Mouse (Mus musculus) heart, postnatal 25 days (tissue): Measurements from ENCODE around the gene Sik3. TPM values are rescaled to one million over a fixed set of nuclear protein-coding genes. Genes with fewer than 3 reads are reported as not detected.

Source experiments
- DNase-seq: peaks from one replicate; pipeline ENCODE4 v3.0.0; 2022; ENCODE audit warnings: low spot score
- intact Hi-C: fragments of 180-260 bp; cut with DNase I; formaldehyde crosslinking; loops from one replicate; pipeline ENCODE4 v1.15.1; 2025
- total RNA-seq, 2 experiments: library from RNA; stranded (reverse); gene quantifications; 2 replicates each; pipeline ENCODE4 v1.2.3; 2021

The Sik3 gene
- total RNA-seq, 2 experiments from 2014 or later: 65.6 to 67.2 TPM

DNA sequence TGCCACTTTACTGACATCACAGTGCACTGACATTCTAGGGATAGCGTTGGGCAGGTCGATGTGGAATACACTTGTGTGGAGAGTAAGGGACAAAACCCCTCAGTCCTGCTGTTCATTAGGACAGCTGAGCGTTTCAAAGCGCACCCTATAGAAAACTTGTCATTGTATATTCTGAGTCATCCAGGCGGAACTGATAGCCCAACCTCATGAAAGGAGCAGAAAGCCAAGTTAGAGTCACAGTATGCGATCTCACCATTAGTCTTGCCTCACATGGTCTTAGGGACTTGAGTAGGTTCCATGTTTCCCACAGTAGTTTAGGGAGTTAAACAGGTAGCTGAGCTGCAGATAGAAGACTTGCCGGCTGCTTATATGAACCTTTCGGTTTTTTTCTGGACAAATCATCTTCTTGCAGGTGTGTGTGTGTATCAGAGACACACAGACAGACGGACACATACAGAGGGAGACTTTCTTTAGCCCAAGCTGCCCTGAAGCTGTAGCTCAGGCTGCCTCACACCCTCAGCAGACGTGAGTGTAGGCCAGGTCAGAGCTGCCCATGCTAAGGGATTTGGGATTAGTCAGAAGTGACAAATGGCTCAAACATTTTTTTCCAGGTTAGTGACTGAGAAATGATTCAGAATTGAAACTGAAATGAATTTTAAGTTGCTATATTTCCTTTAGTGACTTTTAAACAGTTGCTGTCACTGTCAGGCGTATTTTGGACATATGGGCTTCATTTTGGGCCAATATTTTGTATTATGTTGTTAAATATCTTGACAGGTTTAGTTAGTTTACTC is 34.3 kb downstream of the Sik3 start:
- DNase-seq: no peak
- intact Hi-C loops: no loop called here

DNA sequence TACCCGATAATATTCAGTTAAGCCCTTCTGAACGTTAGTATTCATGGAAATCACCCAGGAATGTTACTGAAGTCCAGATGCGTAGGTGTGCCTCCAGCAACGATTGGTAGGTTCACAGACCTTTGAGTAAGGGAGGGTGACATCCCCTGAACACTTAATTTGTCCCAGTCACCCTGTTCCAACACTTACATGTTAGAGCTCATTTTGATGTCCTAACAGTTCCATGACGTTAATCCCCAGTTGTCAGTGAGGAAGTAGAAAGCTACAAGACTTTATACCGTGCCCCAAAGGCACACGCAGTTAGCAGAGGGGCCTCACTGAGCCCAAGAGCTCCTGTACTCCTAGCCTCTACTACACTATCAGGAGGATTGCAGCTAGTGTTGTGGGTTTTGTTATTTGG is 36.9 kb downstream of the Sik3 start:
- no peak for DNase-seq
- intact Hi-C loops: no loop called here

DNA sequence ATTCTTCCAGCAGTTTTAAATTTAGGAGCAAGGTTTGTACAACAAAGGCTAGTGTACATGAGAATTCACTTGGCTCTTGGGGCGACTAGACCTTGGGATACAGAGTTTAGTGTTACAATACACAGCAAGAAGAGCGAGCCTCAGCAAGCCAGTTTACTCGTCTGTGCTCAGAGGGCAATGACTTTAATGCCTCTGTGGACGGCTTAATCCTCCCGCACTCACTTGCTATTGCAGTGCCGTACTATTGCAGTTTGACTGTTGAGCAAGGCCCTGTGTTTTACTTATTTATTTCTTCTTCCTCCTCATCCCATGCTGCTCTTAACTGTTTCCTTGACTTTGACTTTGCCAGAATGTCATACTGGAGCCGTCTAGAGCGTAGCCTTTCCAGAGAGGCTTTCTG is 37.6 kb downstream of the Sik3 start:
- intact Hi-C loops: no loop called here

DNA sequence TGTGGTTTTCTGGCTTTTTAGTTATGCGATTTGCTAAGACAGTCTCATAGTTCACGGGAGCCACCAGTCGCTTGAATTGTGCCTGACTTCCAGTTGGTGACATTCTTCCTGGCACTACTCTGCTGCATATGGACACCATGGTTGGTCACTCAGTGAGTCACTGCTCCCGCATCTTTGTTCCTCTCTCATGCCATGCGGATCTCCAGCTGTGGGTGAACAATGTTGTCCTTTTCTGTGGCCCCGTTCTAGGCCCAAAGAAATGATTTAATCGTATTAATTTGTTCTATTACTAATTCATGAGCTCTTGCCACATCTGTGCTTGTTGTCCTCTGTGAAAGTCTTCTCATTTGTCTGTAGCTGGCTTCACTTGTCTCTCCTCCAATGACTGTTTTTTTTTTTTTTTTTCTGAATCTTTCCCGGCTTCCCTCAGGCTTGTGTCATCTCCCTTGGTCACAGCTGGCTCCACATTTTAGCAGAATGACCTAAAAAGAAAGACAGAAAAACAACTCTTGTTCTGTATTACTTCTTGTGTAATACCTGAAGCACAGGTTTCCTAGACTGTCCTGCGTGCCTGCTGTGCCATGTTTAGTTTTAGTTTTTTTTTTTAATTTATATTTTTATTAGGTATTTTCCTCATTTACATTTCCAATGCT is 40.5 kb downstream of the Sik3 start:
- DNase-seq: no peak
- intact Hi-C loops: no loop called here

More for the DNA sequence above, 37.6 kb downstream of the Sik3 start:
- no peak for DNase-seq

DNA sequence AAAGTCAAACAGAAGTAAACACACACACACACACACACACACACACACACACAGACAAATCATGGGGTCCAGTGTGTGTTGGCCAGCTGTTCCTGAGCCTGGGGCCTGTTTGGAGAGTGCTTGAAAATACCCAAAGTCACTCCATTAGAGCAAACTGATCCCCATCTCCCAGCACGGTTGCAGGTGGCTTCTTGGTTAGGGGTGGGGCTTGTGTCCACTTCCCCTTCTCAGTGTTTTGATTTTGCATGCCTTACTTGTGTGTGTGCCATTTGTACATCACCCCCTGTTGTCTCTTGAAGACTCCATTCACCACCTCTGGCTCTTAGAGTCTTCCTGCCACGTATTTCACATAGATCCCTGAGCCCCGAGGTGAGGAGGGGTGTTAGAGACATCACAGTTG is 45.4 kb downstream of the Sik3 start:
- intact Hi-C loops: no loop called here
- DNase-seq: no peak

DNA sequence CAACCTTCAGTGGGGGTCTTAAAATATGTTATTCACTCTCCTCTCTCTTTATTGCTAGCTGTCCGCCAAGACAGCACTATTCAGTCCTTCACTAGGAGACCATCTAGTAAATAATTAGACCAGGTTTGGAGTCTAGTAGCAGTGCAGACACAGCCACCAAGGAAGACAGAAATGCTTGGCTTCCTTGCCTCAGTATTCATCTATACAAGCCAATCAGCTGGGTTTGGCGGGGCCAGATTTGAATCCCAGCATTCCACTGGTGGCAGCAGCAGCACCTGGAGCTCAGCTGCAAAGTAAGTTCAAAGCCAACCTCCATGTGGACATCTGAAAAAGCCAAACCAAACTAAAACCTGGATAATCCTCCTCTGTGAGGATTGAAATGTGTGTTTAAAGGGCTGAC is 47.6 kb downstream of the Sik3 start:
- no peak for DNase-seq
- intact Hi-C loops: no loop called here

DNA sequence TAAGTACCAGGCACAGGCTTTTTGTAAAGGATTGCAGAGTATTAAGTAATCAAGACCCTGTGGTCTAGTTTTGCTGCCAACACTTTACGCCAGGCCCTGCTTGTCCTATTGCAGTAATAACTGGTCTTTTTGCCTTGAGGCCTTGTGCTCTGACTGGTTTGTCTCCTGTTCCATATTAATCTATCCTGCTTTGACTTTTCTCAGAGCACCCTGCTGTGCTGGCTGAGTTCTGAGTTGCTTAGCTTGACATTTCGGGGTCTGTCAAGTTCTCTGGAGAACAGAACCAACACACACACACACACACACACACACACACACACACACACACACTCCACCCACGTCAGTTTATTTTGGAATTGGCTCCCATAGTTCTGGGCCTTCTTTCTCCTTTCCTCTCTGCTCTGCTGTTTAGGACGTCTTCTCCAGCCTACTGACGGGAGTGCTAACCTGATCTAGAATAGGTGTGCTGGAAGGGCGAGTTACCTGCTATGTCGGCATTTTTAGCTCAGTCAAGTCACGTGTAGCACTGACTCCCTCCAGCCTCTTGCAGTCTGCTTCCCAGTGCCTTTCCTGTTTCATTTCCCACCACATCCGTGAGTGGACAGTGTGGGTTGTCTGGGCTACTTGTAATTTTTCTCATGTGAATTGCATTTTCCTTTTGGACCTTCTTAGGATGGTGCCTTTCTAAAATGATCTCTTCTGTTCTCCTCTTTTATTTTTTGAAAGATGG is 49.2 kb downstream of the Sik3 start:
- peak; percentile 14 for DNase-seq
- intact Hi-C loops: no loop called here

DNA sequence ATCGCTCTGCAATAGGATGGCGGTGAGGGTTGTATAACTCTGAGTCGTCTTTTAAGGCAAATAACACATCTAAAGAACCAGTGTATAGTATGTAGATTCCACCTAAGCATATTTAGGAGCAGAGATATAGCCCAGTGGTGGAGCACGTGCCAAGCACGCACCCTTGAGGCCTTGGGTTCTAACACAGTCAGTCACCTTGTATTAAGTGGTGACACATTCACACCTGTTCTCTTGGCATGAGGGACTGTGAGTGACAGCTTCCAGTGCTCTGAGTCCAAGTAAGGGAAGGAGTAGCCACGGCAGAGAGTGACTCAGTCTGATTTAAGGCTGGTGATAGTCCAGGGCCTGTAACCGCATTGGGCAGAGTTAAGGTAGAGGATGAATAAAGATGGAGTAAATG is 51.7 kb downstream of the Sik3 start:
- DNase-seq: no peak
- intact Hi-C loops: no loop called here

DNA sequence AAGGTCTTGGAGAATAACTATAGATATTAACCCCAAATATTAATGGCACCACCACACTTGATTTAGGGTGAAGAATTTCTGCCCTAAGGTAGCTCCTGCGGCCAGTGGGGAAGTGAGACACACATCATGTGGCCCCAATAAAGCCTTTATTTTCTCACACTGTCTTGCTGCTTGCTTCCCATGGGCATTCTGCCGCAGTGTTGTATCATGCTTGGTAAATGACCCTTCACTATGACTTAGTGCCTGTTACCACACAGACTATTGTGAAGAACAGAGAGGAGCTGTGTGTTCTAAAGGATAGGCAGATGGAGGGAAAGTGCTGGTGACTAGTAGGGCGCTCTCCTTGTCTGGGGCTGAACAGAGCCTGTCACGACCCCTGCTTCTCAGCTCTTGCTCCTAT is 54.1 kb downstream of the Sik3 start:
- DNase-seq: no peak
- intact Hi-C loops: no loop called here

DNA sequence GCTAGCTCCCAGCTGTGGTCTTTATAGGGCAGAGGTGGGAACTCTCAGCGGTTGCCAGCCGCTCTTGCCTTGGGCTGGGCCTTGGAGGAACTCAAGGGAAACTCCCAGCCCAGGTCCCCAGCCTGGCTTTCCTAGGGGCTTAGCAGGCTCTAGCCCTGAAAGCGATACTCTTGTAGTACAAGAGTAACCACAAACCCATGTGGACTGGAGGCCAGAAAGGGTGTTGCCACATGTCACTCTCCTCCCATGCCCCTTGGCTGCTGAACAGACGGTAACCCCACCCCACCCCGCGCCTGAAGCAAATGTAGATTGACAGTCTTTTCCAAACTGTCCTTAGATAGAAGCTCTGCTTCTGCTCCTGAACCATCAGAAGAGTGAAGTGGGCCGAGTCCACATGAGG is 55.1 kb downstream of the Sik3 start:
- no peak for DNase-seq
- intact Hi-C loops: no loop called here

DNA sequence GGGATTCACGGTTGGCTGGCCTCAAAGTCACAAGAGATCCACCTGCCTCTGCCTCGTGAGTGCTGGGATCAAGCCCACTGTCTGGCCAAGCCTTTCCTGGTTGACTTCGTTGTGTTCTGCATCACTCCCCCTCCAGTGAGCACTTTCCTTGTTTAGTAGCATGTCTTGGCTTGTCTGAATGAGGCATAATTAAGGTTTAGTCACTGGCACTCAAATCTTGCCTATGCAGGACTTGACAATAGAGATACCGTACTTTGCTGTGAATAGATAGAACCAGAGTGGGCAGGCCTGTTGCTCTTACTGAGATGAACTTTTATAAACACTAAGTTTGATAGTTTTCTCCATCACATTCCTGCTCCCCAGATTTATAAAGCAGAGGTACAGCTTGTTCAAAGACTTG is 56.4 kb downstream of the Sik3 start:
- DNase-seq: no peak
- intact Hi-C loops: no loop called here

DNA sequence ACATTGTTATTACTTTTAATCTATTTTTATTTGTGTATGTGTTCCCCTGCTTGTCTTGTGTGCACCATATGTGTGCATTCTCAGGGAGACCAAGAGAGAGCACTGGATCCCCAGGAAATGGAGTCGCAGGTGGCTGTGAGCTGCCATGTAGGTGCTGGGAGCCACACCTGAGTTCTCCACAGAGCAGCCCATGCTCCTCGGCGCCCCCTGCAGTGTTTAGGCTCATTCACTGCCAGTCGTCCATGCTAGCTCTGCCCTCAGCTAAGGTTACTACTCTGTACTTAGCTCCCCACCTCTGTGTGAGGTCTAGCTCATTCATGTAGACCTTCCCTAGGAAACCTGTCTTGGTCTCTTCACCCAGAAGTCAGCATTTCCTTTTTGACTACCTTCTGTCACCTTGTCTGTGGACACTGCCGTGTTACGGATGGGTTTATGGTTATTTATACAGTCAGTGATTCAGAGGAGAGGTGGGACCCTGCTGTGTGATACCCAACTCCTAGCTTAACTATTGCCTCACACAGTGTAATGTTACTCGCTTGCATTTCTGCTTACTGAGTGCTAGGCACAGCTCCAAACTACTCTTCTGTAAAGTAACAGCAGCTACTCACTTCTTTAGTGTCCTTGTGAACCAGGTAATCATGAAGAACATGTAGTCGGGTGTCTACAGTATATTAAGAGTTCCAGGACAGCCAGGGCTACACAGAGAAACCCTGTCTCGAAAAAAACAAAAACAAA is 59.6 kb downstream of the Sik3 start:
- DNase-seq: no peak
- intact Hi-C loops: no loop called here

DNA sequence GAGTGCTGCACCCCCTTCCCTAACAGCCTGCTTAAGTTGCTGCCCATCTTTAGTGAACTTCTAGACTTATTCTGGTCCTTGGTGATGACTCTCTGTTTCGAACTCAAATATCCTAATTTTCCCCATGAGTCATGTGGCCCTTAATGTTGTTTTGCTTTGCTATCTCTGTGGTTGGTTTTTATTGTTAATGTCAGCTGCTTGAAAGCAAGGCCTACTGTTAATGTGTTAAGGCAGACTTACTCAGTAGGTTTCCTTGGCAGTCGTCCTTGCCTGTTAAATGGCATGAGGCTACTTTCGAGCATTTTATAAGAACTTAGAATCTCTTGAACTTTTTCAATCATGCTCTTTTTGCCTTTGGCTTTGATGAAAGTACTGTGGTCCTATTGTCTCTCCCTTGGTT is 60.8 kb downstream of the Sik3 start:
- intact Hi-C loops: no loop called here

DNA sequence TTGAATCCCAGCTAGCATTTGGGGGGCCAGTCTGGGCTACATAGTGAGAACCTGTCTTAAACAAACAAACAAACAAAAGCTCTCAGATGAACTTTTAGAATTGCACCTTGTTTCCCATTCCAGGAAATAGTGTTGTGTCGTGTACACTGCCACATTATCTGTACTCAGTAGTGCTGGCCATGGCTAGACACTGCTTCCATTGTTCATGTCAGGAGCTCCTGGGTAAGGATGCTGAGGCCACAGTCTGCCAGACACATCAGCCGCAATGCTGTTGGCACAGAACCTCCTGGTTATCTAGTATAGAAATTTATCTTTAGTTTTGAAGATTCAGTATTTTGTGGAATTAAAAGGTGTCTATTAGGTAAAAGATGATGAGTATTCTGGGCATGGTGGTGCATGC is 63.0 kb downstream of the Sik3 start:
- intact Hi-C loops: no loop called here

More for the DNA sequence above, 60.8 kb downstream of the Sik3 start:
- DNase-seq: no peak

DNA sequence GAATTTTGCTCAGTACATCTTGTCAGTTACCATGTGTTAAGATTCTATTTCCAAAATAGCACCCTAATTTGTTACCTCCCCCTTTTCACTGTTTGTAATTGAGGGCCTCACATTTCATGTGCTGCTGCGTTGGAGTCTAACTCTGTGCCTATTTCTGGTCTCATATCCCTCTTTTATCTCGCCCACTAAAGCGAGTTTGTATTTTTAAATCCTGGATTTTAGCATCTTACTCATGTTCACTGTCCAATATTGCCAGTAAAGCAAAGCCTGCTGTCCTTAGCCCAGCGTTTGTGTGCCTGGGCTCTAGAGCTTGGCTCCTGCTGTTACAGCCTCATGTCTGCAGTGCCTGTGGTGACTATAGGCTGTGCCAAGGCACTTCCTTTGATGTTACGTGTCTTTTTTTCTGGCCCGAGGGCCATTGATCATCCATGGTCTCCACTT is 69.8 kb downstream of the Sik3 start:
- intact Hi-C loops: loop anchor here (5.0 kb wide), 1 partner anchor 45 kb away; no protein-coding TSS in a partner anchor
- no peak for DNase-seq

More for the DNA sequence above, 63.0 kb downstream of the Sik3 start:
- DNase-seq: no peak

DNA sequence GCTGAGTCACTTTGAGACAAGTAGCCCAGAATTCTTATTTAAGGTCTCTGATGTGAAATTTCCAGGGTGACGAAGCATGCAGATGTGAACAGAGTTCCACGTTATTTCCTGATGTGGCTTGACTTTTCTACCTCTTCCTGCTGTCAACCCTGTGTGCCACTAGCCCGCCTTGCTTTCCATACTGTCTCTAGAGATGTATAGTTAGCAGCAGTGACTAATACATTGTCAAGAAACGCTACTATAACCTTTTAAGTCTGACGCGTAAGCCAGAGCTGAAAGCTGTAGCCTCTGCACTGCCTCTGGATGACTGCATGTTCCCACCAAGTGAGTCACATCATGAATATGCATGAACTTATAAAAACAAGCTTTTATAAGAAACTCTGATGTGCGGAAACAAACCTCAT is 70.9 kb downstream of the Sik3 start:
- no peak for DNase-seq
- intact Hi-C loops: loop anchor here (5.0 kb wide), 1 partner anchor 46 kb away; no protein-coding TSS in a partner anchor

DNA sequence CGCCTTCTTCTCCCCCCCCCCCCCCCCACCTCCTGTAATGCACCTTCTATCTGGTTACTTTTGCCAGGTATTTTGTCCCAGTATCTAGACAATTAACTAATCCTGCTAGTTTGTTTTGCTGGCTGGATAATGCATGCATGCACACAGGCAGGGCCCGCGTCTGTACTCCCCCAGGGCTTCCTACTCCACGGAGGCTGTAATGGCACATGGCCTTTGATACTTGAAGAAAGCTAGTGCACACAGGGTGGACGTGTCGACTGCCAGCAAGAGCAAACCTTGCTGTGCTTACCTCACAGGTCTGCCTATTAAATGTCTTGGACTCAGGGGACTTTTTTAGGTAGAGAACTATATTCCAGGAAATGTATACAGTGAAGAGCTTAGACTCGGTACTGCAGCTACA is 73.3 kb downstream of the Sik3 start:
- intact Hi-C loops: no loop called here
- no peak for DNase-seq

DNA sequence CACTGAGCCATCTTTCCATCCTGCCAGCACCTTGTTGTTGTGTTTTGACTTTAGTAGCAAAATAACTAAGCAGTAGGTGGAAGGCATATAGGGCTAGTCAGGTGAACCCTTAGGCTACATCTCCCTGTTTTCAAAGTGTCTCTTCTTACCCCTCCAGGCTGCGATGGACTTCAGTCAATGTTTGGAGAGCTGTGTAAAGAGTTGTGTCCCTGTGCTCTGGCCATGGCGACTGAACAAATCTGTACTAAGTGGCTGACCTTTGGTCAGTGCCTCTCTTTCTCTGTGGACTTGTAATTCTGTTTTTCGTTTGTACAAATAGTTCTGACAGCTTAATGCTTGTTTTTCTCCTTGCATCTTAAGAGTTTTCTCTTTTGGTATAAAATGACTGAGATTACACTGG is 74.2 kb downstream of the Sik3 start:
- intact Hi-C loops: no loop called here
- DNase-seq: no peak

DNA sequence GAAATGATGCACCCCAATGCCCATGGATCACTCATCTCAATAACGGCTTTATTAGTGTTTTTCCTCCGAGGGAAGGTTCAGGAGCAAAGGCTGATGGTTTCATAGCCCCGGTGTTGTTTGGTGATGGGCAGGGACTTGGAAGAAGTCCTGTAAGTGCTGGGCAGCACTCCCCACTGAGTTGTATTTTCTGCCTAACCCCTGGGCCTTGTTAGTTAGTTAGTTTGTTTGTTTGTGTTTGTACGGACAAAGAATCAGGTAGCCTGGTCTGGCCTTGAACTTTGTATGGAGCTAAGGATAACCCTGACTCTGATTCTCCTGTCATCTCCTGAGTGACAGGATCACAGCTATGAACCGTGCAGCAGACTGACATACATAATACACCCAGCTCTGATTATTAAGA is 74.8 kb downstream of the Sik3 start:
- no peak for DNase-seq
- intact Hi-C loops: no loop called here

DNA sequence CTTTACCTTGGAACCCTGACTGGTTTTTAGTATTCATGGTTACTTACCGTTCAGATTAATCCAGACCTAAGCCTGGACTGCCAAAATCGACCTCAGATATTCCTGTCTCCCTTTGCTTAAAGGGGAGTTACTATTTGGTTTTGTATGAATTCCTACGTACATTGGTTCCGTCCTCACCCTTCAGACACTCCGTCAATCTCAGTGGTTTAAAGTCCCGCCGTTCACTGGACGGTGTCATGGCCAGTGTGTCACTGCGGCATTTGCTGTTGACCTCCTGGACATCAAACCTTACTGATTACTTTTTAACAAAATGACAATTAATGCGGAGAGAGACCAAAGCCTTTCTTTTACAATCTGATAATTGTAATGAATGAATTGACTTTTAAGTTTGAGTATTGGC is 76.1 kb downstream of the Sik3 start:
- intact Hi-C loops: no loop called here
- no peak for DNase-seq
